Mouse (Mus musculus) brain, adult 2 months (tissue): ENCODE results near the gene Slc38a11.

Experiments used
- DNase-seq: peaks from one replicate; pipeline ENCODE4 v3.0.0; 2011; ENCODE audit warnings: low read depth, low spot score

Slc38a11 gene

GRCm38 (mm10) chr2:65363828-65364497 lies at the start of gene Slc38a11:
Gene Slc38a11 (minus strand): TSS chr2:65364034.
- peak; percentile 7 for DNase-seq

- peak; percentile 23 for DNase-seq
These were observed 43.3 kb upstream of the Slc38a11 start for GRCm38 (mm10) chr2:65407110-65407509.

- DNase-seq: no peak
These were observed 41.6 kb upstream of the Slc38a11 start for GRCm38 (mm10) chr2:65405407-65405806.

GRCm38 (mm10) chr2:65402001-65402400 lies 38.2 kb upstream of the Slc38a11 start:
- DNase-seq: no peak

- DNase-seq: peak; percentile 85
These were observed 36.1 kb upstream of the Slc38a11 start for GRCm38 (mm10) chr2:65399938-65400337.

GRCm38 (mm10) chr2:65396128-65396527 lies 32.3 kb upstream of the Slc38a11 start:
- DNase-seq: peak; percentile 69

- no peak for DNase-seq
These were observed 29.2 kb upstream of the Slc38a11 start for GRCm38 (mm10) chr2:65393061-65393460.

- no peak for DNase-seq
These were observed 27.5 kb upstream of the Slc38a11 start for GRCm38 (mm10) chr2:65391322-65391721.

GRCm38 (mm10) chr2:65384815-65385214 lies 21.0 kb upstream of the Slc38a11 start:
- DNase-seq: no peak

GRCm38 (mm10) chr2:65382485-65382884 lies 18.7 kb upstream of the Slc38a11 start:
- DNase-seq: no peak

- DNase-seq: no peak
These were observed 14.6 kb upstream of the Slc38a11 start for GRCm38 (mm10) chr2:65378425-65378824.

GRCm38 (mm10) chr2:65374410-65374809 lies 10.6 kb upstream of the Slc38a11 start:
- DNase-seq: no peak

- DNase-seq: peak; percentile 35
These were observed 9.2 kb upstream of the Slc38a11 start for GRCm38 (mm10) chr2:65373076-65373475.

GRCm38 (mm10) chr2:65360736-65361475 lies 2.9 kb downstream of the Slc38a11 start:
- DNase-seq: no peak

- DNase-seq: no peak
These were observed 16.5 kb downstream of the Slc38a11 start for GRCm38 (mm10) chr2:65347367-65347766.

- no peak for DNase-seq
These were observed 16.9 kb downstream of the Slc38a11 start for GRCm38 (mm10) chr2:65346915-65347314.

- DNase-seq: no peak
These were observed 17.8 kb downstream of the Slc38a11 start for GRCm38 (mm10) chr2:65346037-65346436.

GRCm38 (mm10) chr2:65342057-65342456 lies 21.8 kb downstream of the Slc38a11 start:
- DNase-seq: no peak

GRCm38 (mm10) chr2:65340839-65341238 lies 23.0 kb downstream of the Slc38a11 start:
- no peak for DNase-seq

GRCm38 (mm10) chr2:65337378-65338140 lies 26.3 kb downstream of the Slc38a11 start:
- DNase-seq: peak; percentile 77

GRCm38 (mm10) chr2:65336608-65337007 lies 27.2 kb downstream of the Slc38a11 start:
- no peak for DNase-seq

GRCm38 (mm10) chr2:65334091-65334490 lies 29.7 kb downstream of the Slc38a11 start:
- DNase-seq: no peak
